Mouse (Mus musculus) liver, adult 2 months (tissue): ENCODE measurements at regions not wholly inside any gene's neighbourhood (a gene's known extent, or its start where the extent isn't known, plus 50 kb on each side); places are given as distances from the start of the nearest gene placed in this dataset.

Experiments used
- CTCF ChIP-seq: fragments of 200-500 bp; IDR thresholded peaks from 2 replicates; pipeline ENCODE4 v1.5.1; 2011; ENCODE audit warnings: low read depth, low read length, control low read depth
- POLR2A ChIP-seq: fragments of 200-500 bp; IDR thresholded peaks from 2 replicates; pipeline ENCODE4 v1.6.1; 2011; ENCODE audit warnings: low read length, control low read depth; ENCODE audit not compliant: insufficient read depth; ENCODE audit errors: extremely low read depth

- TF ChIP-seq POLR2A (no peak), CTCF (no peak)
Measured at GRCm38 (mm10) chr4:105356616-105357015, 199.5 kb downstream of the Plpp3 start.
